Mouse (Mus musculus): ENCODE data around the gene Spn. TPM values are rescaled to one million over a fixed set of nuclear protein-coding genes. Genes with fewer than 3 reads are reported as not detected.

Gene Spn
- polyA plus RNA-seq, 1 experiment from 2014 or later: not detected

GRCm38 (mm10) chr7:127145387-127146266 is 8.0 kb upstream of the Spn start:
- Histone ChIP-seq H3K36me3 (ENCODE audit: control insufficient read depth, insufficient read depth, low read length) (no peaks in the 10 kb centered on the region), H3K9me3 (ENCODE audit: control insufficient read depth, low read length) (no peaks in the 10 kb centered on the region), H3K4me1 (ENCODE audit: control insufficient read depth, insufficient read depth, low read length) (no peaks in the 10 kb centered on the region), H3K9ac (replicated peaks; ENCODE audit: low read length) (no peak overlapping the region), H3K27ac (replicated peaks; ENCODE audit: low read depth, low read length) (no peak overlapping the region), H3K27me3 (ENCODE audit: control insufficient read depth, insufficient read depth, low read length) (no peaks in the 10 kb centered on the region), H3K4me2 (ENCODE audit: low read length) (no peak overlapping the region), H3K4me3 (replicated peaks; ENCODE audit: low read depth, low read length) (no peak overlapping the region)
- ATAC-seq (ENCODE audit: low FRiP score, low TSS enrichment): no peak
- WGBS: 44% methylated on average over 9 of the region's 9 CpGs
- no peak for DNase-seq

GRCm38 (mm10) chr7:127144412-127144811 is 6.8 kb upstream of the Spn start:
- Histone ChIP-seq H3K4me3 (replicated peaks; ENCODE audit: low read depth, low read length) (no peak overlapping the region), H3K4me1 (ENCODE audit: control insufficient read depth, insufficient read depth, low read length) (no peaks in the 10 kb centered on the region), H3K9ac (replicated peaks; ENCODE audit: low read length) (no peak overlapping the region), H3K27me3 (ENCODE audit: control insufficient read depth, insufficient read depth, low read length) (no peaks in the 10 kb centered on the region), H3K4me2 (ENCODE audit: low read length) (no peak overlapping the region), H3K36me3 (ENCODE audit: control insufficient read depth, insufficient read depth, low read length) (no peaks in the 10 kb centered on the region), H3K9me3 (ENCODE audit: control insufficient read depth, low read length) (no peaks in the 10 kb centered on the region), H3K27ac (replicated peaks; ENCODE audit: low read depth, low read length) (no peak overlapping the region)
- ATAC-seq (ENCODE audit: low FRiP score, low TSS enrichment) (no peak), DNase-seq (no peak)
- 90% methylated on average over 7 of the region's 7 CpGs for WGBS

GRCm38 (mm10) chr7:127142666-127143065 is 5.0 kb upstream of the Spn start:
- Histone ChIP-seq H3K36me3 (ENCODE audit: control insufficient read depth, insufficient read depth, low read length) (no peaks in the 10 kb centered on the region), H3K27me3 (ENCODE audit: control insufficient read depth, insufficient read depth, low read length) (no peaks in the 10 kb centered on the region), H3K9ac (replicated peaks; ENCODE audit: low read length) (no peak overlapping the region), H3K9me3 (ENCODE audit: control insufficient read depth, low read length) (no peaks in the 10 kb centered on the region), H3K4me3 (replicated peaks; ENCODE audit: low read depth, low read length) (no peak overlapping the region), H3K27ac (replicated peaks; ENCODE audit: low read depth, low read length) (no peak overlapping the region), H3K4me2 (ENCODE audit: low read length) (no peak overlapping the region), H3K4me1 (ENCODE audit: control insufficient read depth, insufficient read depth, low read length) (no peaks in the 10 kb centered on the region)
- WGBS: 85% methylated on average over 4 of the region's 4 CpGs
- DNase-seq (no peak), ATAC-seq (ENCODE audit: low FRiP score, low TSS enrichment) (no peak)

- Histone ChIP-seq H3K27me3 (ENCODE audit: control insufficient read depth, insufficient read depth, low read length) (no peaks in the 10 kb centered on the region), H3K4me3 (replicated peaks; ENCODE audit: low read depth, low read length) (no peak overlapping the region), H3K9me3 (ENCODE audit: control insufficient read depth, low read length) (no peaks in the 10 kb centered on the region), H3K4me1 (ENCODE audit: control insufficient read depth, insufficient read depth, low read length) (no peaks in the 10 kb centered on the region), H3K36me3 (ENCODE audit: control insufficient read depth, insufficient read depth, low read length) (no peaks in the 10 kb centered on the region), H3K9ac (replicated peaks; ENCODE audit: low read length) (no peak overlapping the region), H3K4me2 (ENCODE audit: low read length) (no peak overlapping the region), H3K27ac (replicated peaks; ENCODE audit: low read depth, low read length) (no peak overlapping the region)
- 74% methylated on average over 2 of the region's 2 CpGs for WGBS
- DNase-seq: no peak
- no peak for ATAC-seq (ENCODE audit: low FRiP score, low TSS enrichment)
Measured at GRCm38 (mm10) chr7:127142214-127142613, 4.6 kb upstream of the Spn start.

- Histone ChIP-seq H3K27ac (replicated peaks; ENCODE audit: low read depth, low read length) (no peak overlapping the region), H3K4me3 (replicated peaks; ENCODE audit: low read depth, low read length) (no peak overlapping the region), H3K4me2 (ENCODE audit: low read length) (no peak overlapping the region), H3K36me3 (ENCODE audit: control insufficient read depth, insufficient read depth, low read length) (no peaks in the 10 kb centered on the region), H3K9ac (replicated peaks; ENCODE audit: low read length) (no peak overlapping the region), H3K9me3 (ENCODE audit: control insufficient read depth, low read length) (no peaks in the 10 kb centered on the region), H3K4me1 (ENCODE audit: control insufficient read depth, insufficient read depth, low read length) (no peaks in the 10 kb centered on the region), H3K27me3 (ENCODE audit: control insufficient read depth, insufficient read depth, low read length) (no peaks in the 10 kb centered on the region)
- ATAC-seq (ENCODE audit: low FRiP score, low TSS enrichment) (no peak), DNase-seq (no peak)
- 66% methylated on average over 7 of the region's 7 CpGs for WGBS
Measured at GRCm38 (mm10) chr7:127140623-127141404, 3.2 kb upstream of the Spn start.

GRCm38 (mm10) chr7:127139562-127139961 is 1.9 kb upstream of the Spn start:
- 62% methylated on average over 5 of the region's 5 CpGs for WGBS
- no peak for DNase-seq

GRCm38 (mm10) chr7:127139100-127139499 is 1.5 kb upstream of the Spn start:
- Histone ChIP-seq H3K4me1 (ENCODE audit: control insufficient read depth, insufficient read depth, low read length) (no peaks in the 10 kb centered on the region), H3K9ac (replicated peaks; ENCODE audit: low read length) (no peak overlapping the region), H3K9me3 (ENCODE audit: control insufficient read depth, low read length) (no peaks in the 10 kb centered on the region), H3K4me2 (ENCODE audit: low read length) (no peak overlapping the region), H3K4me3 (replicated peaks; ENCODE audit: low read depth, low read length) (no peak overlapping the region), H3K36me3 (ENCODE audit: control insufficient read depth, insufficient read depth, low read length) (no peaks in the 10 kb centered on the region), H3K27ac (replicated peaks; ENCODE audit: low read depth, low read length) (no peak overlapping the region), H3K27me3 (ENCODE audit: control insufficient read depth, insufficient read depth, low read length) (no peaks in the 10 kb centered on the region)
- ATAC-seq (ENCODE audit: low FRiP score, low TSS enrichment): no peak
- DNase-seq: no peak
- 93% methylated on average over 7 of the region's 7 CpGs for WGBS

More at GRCm38 (mm10) chr7:127139562-127139961, 1.9 kb upstream of the Spn start:
- Histone ChIP-seq H3K9ac (replicated peaks; ENCODE audit: low read length) (no peak overlapping the region), H3K9me3 (ENCODE audit: control insufficient read depth, low read length) (no peaks in the 10 kb centered on the region), H3K27me3 (ENCODE audit: control insufficient read depth, insufficient read depth, low read length) (no peaks in the 10 kb centered on the region), H3K27ac (replicated peaks; ENCODE audit: low read depth, low read length) (no peak overlapping the region), H3K36me3 (ENCODE audit: control insufficient read depth, insufficient read depth, low read length) (no peaks in the 10 kb centered on the region), H3K4me2 (ENCODE audit: low read length) (no peak overlapping the region), H3K4me1 (ENCODE audit: control insufficient read depth, insufficient read depth, low read length) (no peaks in the 10 kb centered on the region), H3K4me3 (replicated peaks; ENCODE audit: low read depth, low read length) (no peak overlapping the region)
- no peak for ATAC-seq (ENCODE audit: low FRiP score, low TSS enrichment)

GRCm38 (mm10) chr7:127136181-127137071 is 1.2 kb downstream of the Spn start:
- DNase-seq (no peak), ATAC-seq (ENCODE audit: low FRiP score, low TSS enrichment) (no peak)
- H3K27ac ChIP-seq (replicated peaks; ENCODE audit: low read depth, low read length): no peak overlapping the region
- H3K4me1 ChIP-seq (ENCODE audit: control insufficient read depth, insufficient read depth, low read length): no peaks in the 10 kb centered on the region
- H3K27me3 ChIP-seq (ENCODE audit: control insufficient read depth, insufficient read depth, low read length): no peaks in the 10 kb centered on the region
- H3K9ac ChIP-seq (replicated peaks; ENCODE audit: low read length): no peak overlapping the region
- H3K9me3 ChIP-seq (ENCODE audit: control insufficient read depth, low read length): no peaks in the 10 kb centered on the region
- H3K4me2 ChIP-seq (ENCODE audit: low read length): no peak overlapping the region
- H3K36me3 ChIP-seq (ENCODE audit: control insufficient read depth, insufficient read depth, low read length): no peaks in the 10 kb centered on the region
- 91% methylated on average over 22 of the region's 22 CpGs for WGBS
- no peak overlapping the region for H3K4me3 ChIP-seq (replicated peaks; ENCODE audit: low read depth, low read length)
